Mouse (Mus musculus): ENCODE measurements around the gene Mettl18. TPM values are rescaled to one million over a fixed set of nuclear protein-coding genes. Genes with fewer than 3 reads are reported as not detected.

Mettl18 gene
- polyA plus RNA-seq, 1 experiment from 2014 or later = 11.1 TPM

DNA sequence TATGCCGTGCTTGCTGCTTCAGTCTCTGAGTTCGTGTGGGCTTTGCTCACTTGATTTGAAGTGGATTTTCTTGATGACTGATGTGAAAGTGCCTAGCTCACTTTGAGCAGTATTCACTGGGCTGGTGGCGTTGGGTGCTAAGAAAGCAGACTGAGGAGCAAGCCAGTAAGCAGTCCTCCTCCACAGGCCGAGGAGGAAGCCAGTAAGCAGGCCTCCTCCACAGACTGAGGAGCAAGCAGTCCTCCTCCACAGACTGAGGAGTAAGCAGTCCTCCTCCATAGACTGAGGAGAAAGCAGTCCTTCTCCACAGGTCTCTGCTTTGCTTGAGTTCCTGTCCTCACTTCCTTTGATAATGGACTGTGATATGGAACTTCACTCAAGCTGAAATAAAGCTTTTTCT lies 2.3 kb upstream of the Mettl18 start:
- Histone ChIP-seq H3K27me3 (ENCODE audit: control insufficient read depth, insufficient read depth, low read length) (no peaks in the 10 kb centered on the region), H3K9me3 (replicated peaks; ENCODE audit: control insufficient read depth, low read length) (no peaks in the 10 kb centered on the region), H3K36me3 (replicated peaks; ENCODE audit: control insufficient read depth, insufficient read depth, low read depth, low read length) (no peaks in the 10 kb centered on the region), H3K4me1 (ENCODE audit: control insufficient read depth, insufficient read depth, low read length) (no peaks in the 10 kb centered on the region), H3K4me2 (ENCODE audit: low read depth, low read length) (no peak overlapping the region), H3K9ac (replicated peaks; ENCODE audit: low read length) (no peak overlapping the region), H3K27ac (replicated peaks; ENCODE audit: low read depth, low read length) (no peak overlapping the region), H3K4me3 (ENCODE audit: low read depth, low read length) (no peak overlapping the region)
- ATAC-seq (replicated peaks; ENCODE audit: insufficient number of reproducible peaks, low FRiP score, low TSS enrichment, low read depth) (no peak), DNase-seq (ENCODE audit: low spot score) (no peak)
- 91% methylated on average over 4 of the region's 4 CpGs for WGBS

DNA sequence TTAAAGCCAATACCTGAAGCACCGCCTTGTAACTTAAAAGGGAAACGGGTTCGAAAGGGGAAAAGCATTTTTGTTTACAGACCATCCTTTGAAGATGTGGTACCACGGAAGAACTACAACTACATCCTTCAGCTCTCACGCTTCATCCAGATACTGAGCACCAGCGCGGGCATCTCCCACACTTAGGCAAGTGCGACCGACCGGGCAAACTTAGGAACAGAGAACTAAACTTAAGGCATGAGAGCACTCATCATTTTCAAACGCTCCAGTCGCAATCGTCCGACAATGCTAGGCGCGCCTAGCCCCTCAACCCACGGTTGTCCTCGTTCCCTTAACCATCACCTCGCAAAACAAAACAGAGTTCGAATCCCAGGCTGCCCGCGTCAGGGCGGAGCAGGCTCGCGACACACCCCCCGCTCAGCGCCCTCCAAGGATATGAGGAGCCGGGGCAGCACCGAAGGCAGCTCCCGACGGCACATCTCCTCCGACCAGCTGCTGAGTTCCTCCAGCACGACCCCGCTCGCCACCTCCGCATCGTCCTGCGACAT lies 442 bp upstream of the Mettl18 start:
- no peaks in the 10 kb centered on the region for H3K9me3 ChIP-seq (replicated peaks; ENCODE audit: control insufficient read depth, low read length)
- 2% methylated on average over 38 of the region's 38 CpGs for WGBS
- no peaks in the 10 kb centered on the region for H3K4me1 ChIP-seq (ENCODE audit: control insufficient read depth, insufficient read depth, low read length)
- H3K27me3 ChIP-seq (ENCODE audit: control insufficient read depth, insufficient read depth, low read length) = no peaks in the 10 kb centered on the region
- ATAC-seq (replicated peaks; ENCODE audit: insufficient number of reproducible peaks, low FRiP score, low TSS enrichment, low read depth) = peak; percentile 26; the same call in 1 of the 2 replicates
- H3K4me3 ChIP-seq (ENCODE audit: low read depth, low read length) = peak overlapping the region; percentile 54
- no peak overlapping the region for H3K27ac ChIP-seq (replicated peaks; ENCODE audit: low read depth, low read length)
- DNase-seq (ENCODE audit: low spot score) = no peak
- H3K9ac ChIP-seq (replicated peaks; ENCODE audit: low read length) = peak overlapping the region; percentile 66
- H3K4me2 ChIP-seq (ENCODE audit: low read depth, low read length) = peak overlapping the region; percentile 66
- no peaks in the 10 kb centered on the region for H3K36me3 ChIP-seq (replicated peaks; ENCODE audit: control insufficient read depth, insufficient read depth, low read depth, low read length)

DNA sequence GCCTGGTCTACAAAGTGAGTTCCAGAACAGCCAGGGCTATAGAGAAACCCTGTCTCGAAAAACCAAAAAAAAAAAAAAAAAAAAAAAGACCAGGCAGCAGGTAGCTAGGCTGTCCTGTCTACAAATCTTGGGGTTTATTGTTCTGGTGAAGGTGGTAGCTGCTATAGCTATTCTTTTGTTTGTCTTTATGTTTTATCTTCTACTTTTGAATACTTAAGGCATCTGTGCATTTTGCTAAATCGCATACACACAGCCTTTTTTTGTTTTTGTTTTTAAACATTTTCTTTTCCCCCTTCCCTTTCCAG lies 872 bp downstream of the Mettl18 start:
- DNase-seq (ENCODE audit: low spot score) (no peak), ATAC-seq (replicated peaks; ENCODE audit: insufficient number of reproducible peaks, low FRiP score, low TSS enrichment, low read depth) (no peak)
- no peaks in the 10 kb centered on the region for H3K36me3 ChIP-seq (replicated peaks; ENCODE audit: control insufficient read depth, insufficient read depth, low read depth, low read length)
- H3K27me3 ChIP-seq (ENCODE audit: control insufficient read depth, insufficient read depth, low read length) = no peaks in the 10 kb centered on the region
- no peak overlapping the region for H3K27ac ChIP-seq (replicated peaks; ENCODE audit: low read depth, low read length)
- H3K4me2 ChIP-seq (ENCODE audit: low read depth, low read length) = peak overlapping the region; percentile 34; the same call in 1 of the 2 replicates
- H3K9me3 ChIP-seq (replicated peaks; ENCODE audit: control insufficient read depth, low read length) = no peaks in the 10 kb centered on the region
- 85% methylated on average over 1 of the region's 2 CpGs for WGBS
- H3K9ac ChIP-seq (replicated peaks; ENCODE audit: low read length) = no peak overlapping the region
- H3K4me1 ChIP-seq (ENCODE audit: control insufficient read depth, insufficient read depth, low read length) = no peaks in the 10 kb centered on the region
- peak overlapping the region; percentile 54; the same call in 1 of the 2 replicates for H3K4me3 ChIP-seq (ENCODE audit: low read depth, low read length)

DNA sequence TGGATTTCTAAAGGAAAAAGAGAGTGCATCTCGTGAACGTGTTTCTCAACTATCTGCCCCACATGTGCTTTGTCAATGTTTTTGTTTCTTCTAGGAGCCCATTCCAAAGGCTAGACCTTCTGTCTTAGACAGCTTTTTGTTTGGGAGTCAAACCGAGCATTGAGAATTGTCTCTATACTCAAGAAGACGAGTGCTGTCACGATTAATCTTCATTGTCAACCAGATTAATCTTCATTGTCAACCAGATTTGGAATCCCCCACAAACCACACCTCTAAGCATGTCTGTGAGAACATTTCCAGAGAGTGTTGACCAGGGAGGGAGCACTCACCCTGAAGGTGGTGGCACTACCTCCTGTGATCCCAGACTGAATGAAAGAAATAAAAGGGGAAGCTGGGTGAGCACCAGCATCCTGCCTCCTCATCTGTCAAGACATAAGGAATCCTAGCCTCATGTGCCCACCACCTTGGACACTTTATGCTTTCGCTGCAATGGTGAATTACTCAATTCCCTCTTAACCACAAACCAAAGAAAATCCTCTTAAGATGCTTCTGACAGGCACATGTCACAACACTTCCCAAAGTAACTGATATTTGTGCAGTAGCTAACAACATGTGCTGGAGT lies 7.3 kb downstream of the Mettl18 start:
- Histone ChIP-seq H3K27ac (replicated peaks; ENCODE audit: low read depth, low read length) (no peak overlapping the region), H3K4me3 (ENCODE audit: low read depth, low read length) (no peak overlapping the region), H3K9ac (replicated peaks; ENCODE audit: low read length) (no peak overlapping the region), H3K4me2 (ENCODE audit: low read depth, low read length) (no peak overlapping the region), H3K9me3 (replicated peaks; ENCODE audit: control insufficient read depth, low read length) (no peaks in the 10 kb centered on the region), H3K36me3 (replicated peaks; ENCODE audit: control insufficient read depth, insufficient read depth, low read depth, low read length) (no peaks in the 10 kb centered on the region), H3K4me1 (ENCODE audit: control insufficient read depth, insufficient read depth, low read length) (no peaks in the 10 kb centered on the region), H3K27me3 (ENCODE audit: control insufficient read depth, insufficient read depth, low read length) (no peaks in the 10 kb centered on the region)
- ATAC-seq (replicated peaks; ENCODE audit: insufficient number of reproducible peaks, low FRiP score, low TSS enrichment, low read depth) (no peak), DNase-seq (ENCODE audit: low spot score) (no peak)
- WGBS = 64% methylated on average over 6 of the region's 6 CpGs

DNA sequence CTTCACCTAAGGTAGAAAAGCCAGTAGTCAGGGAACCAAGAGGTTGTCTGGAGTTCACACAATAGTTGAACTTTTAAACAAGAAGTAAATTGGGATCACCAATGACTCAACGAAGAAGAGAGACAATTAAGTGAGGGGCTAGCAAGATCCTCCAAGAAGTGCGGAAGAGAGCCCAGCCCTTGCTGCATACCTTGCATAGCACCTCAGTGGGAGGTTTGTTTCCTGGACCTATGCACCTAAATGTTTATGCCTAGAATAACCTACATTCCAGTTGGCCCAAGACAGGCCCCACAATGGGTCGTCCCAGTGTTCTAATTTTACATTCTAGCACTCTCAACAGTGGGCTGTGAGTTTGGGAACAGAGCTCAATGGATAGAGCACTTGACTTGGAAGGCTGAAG lies 9.6 kb downstream of the Mettl18 start:
- Histone ChIP-seq H3K9me3 (replicated peaks; ENCODE audit: control insufficient read depth, low read length) (no peaks in the 10 kb centered on the region), H3K27me3 (ENCODE audit: control insufficient read depth, insufficient read depth, low read length) (no peaks in the 10 kb centered on the region), H3K4me3 (ENCODE audit: low read depth, low read length) (no peak overlapping the region), H3K27ac (replicated peaks; ENCODE audit: low read depth, low read length) (no peak overlapping the region), H3K36me3 (replicated peaks; ENCODE audit: control insufficient read depth, insufficient read depth, low read depth, low read length) (no peaks in the 10 kb centered on the region), H3K9ac (replicated peaks; ENCODE audit: low read length) (no peak overlapping the region), H3K4me1 (ENCODE audit: control insufficient read depth, insufficient read depth, low read length) (no peaks in the 10 kb centered on the region), H3K4me2 (ENCODE audit: low read depth, low read length) (no peak overlapping the region)
- no peak for DNase-seq (ENCODE audit: low spot score)
- ATAC-seq (replicated peaks; ENCODE audit: insufficient number of reproducible peaks, low FRiP score, low TSS enrichment, low read depth) = no peak
- WGBS = 79% methylated on average over 3 of the region's 3 CpGs

DNA sequence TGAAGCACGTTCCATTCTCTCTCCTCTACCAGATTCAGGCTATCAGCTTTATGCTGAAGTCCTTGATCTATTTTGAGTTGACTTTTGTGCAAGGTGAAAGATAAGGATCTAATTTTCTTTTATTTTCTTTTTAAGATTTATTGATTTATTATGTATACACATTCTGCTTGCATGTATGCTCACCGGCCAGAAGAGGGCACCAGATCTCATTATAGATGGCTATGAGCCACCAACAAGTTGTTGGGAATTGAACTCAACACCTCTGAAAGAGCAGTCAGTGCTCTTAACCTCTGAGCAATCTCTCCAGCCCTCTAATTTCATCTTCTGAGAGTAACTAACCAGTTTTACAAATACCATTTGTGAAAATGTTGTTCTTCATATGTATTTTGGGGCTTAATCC lies 14.5 kb downstream of the Mettl18 start:
- DNase-seq (ENCODE audit: low spot score) (peak; percentile 28), ATAC-seq (replicated peaks; ENCODE audit: insufficient number of reproducible peaks, low FRiP score, low TSS enrichment, low read depth) (no peak)
- H3K36me3 ChIP-seq (replicated peaks; ENCODE audit: control insufficient read depth, insufficient read depth, low read depth, low read length) = no peaks in the 10 kb centered on the region
- 42% methylated on average over 2 of the region's 2 CpGs for WGBS
- H3K4me1 ChIP-seq (ENCODE audit: control insufficient read depth, insufficient read depth, low read length) = no peaks in the 10 kb centered on the region
- H3K4me3 ChIP-seq (ENCODE audit: low read depth, low read length) = no peak overlapping the region
- H3K27me3 ChIP-seq (ENCODE audit: control insufficient read depth, insufficient read depth, low read length) = no peaks in the 10 kb centered on the region
- no peak overlapping the region for H3K9ac ChIP-seq (replicated peaks; ENCODE audit: low read length)
- H3K27ac ChIP-seq (replicated peaks; ENCODE audit: low read depth, low read length) = no peak overlapping the region
- H3K9me3 ChIP-seq (replicated peaks; ENCODE audit: control insufficient read depth, low read length) = no peaks in the 10 kb centered on the region
- no peak overlapping the region for H3K4me2 ChIP-seq (ENCODE audit: low read depth, low read length)

DNA sequence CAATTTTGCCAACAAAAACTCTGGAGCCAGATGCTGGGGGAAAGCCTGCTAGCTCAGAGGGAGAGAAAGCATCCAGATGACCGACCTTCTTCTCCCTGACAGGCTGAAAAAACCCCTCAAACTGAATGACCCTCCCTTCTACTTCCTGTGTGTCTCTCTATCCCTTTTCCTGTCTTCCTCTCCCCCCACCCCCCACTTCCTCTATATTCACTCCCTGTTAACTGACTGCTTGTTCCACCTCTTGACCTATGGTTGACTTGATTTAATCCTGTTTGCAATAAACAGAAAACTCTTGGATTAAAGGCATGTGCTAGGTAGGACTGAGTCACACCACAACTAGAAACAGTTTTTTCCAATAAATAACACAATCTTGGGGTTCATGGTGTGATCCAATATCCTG lies 19.9 kb downstream of the Mettl18 start:
- Histone ChIP-seq H3K9ac (replicated peaks; ENCODE audit: low read length) (no peak overlapping the region), H3K36me3 (replicated peaks; ENCODE audit: control insufficient read depth, insufficient read depth, low read depth, low read length) (no peaks in the 10 kb centered on the region), H3K27ac (replicated peaks; ENCODE audit: low read depth, low read length) (no peak overlapping the region), H3K9me3 (replicated peaks; ENCODE audit: control insufficient read depth, low read length) (no peaks in the 10 kb centered on the region), H3K4me2 (ENCODE audit: low read depth, low read length) (no peak overlapping the region), H3K27me3 (ENCODE audit: control insufficient read depth, insufficient read depth, low read length) (no peaks in the 10 kb centered on the region), H3K4me1 (ENCODE audit: control insufficient read depth, insufficient read depth, low read length) (no peaks in the 10 kb centered on the region), H3K4me3 (ENCODE audit: low read depth, low read length) (no peak overlapping the region)
- ATAC-seq (replicated peaks; ENCODE audit: insufficient number of reproducible peaks, low FRiP score, low TSS enrichment, low read depth) = no peak
- whole genome bisulfite sequencing = 33% methylated on average over 1 of the region's 1 CpGs
- DNase-seq (ENCODE audit: low spot score) = no peak

DNA sequence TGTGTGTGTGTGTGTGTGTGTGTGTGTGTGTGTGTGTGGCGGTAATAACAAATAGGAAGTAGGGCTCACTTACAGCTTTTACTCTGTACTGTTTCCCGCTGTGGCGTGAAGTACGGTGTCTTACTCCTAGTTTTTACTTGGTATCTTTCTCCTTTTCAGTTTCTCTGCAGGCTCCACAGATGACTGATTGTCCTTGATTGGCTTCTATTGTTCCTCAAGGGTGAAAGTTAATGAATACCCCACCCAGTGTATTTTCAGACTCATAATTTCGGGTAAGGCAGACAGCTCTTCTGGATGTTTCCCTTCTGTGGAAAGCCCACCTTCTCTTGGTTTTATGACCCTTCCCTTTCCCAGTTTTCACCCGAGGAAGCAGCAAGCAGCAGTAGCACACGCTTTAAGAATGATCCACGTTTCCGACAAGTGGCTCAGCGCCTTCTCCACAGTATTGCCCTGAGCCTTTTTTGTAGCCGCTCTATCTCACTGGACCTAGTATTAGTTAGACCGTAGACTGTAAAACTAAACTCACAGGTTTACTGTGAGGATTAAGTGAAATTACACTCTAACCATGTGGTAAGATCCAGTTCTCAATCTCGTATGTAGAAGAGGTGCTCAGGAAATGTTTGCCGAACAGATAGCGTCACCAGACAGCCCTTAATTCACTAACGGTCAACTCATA lies 23.7 kb downstream of the Mettl18 start:
- no peak overlapping the region for H3K27ac ChIP-seq (replicated peaks; ENCODE audit: low read depth, low read length)
- no peak overlapping the region for H3K4me3 ChIP-seq (ENCODE audit: low read depth, low read length)
- H3K4me1 ChIP-seq (ENCODE audit: control insufficient read depth, insufficient read depth, low read length) = no peaks in the 10 kb centered on the region
- no peaks in the 10 kb centered on the region for H3K9me3 ChIP-seq (replicated peaks; ENCODE audit: control insufficient read depth, low read length)
- DNase-seq (ENCODE audit: low spot score) (no peak), ATAC-seq (replicated peaks; ENCODE audit: insufficient number of reproducible peaks, low FRiP score, low TSS enrichment, low read depth) (no peak)
- H3K27me3 ChIP-seq (ENCODE audit: control insufficient read depth, insufficient read depth, low read length) = no peaks in the 10 kb centered on the region
- no peak overlapping the region for H3K9ac ChIP-seq (replicated peaks; ENCODE audit: low read length)
- whole genome bisulfite sequencing = 89% methylated on average over 16 of the region's 16 CpGs
- H3K4me2 ChIP-seq (ENCODE audit: low read depth, low read length) = no peak overlapping the region
- H3K36me3 ChIP-seq (replicated peaks; ENCODE audit: control insufficient read depth, insufficient read depth, low read depth, low read length) = no peaks in the 10 kb centered on the region

All from embryonic facial prominence, embryonic 11.5 days (tissue).